Mouse (Mus musculus): ENCODE results near the gene Pnmal2. TPM values are rescaled to one million over a fixed set of nuclear protein-coding genes. Genes with fewer than 3 reads are reported as not detected.

Pnmal2 gene
- polyA plus RNA-seq, 1 experiment from 2014 or later, result 6.6 TPM

DNA sequence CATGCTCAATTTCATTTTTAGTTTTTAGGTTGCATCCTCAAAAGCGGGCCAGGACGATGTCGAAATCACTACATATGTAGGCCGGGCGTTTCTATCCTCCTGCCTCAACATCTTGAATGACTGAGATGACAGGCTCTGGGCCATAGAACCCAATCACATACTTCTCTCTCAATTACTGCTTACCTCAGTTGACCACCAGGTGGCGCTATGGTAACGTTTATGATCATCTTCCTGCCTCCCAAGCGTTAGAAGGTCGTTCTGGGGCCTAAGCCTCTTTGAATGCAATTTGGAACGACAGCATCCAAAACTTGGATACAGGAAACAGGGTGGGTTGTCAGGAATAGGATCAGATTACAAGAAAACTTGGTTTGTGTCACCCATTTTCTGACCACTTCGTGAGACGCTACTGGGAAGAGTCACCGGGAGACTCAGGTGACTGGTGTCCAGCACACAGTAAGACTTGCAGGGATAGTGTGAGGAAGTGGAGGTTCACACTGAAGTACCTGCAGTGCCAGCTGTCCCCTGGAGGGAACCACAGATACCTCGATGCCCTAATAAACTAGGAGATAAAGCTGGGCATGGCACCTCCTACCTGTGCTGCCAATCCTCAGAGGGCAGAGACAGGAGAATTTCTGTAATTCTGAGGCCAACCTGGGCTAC lies 12.4 kb upstream of the Pnmal2 start:
- peak; percentile 55; the same call in 1 of the 2 replicates for ATAC-seq (ENCODE audit: borderline replicate concordance, extremely low read depth, low FRiP score, low TSS enrichment)
- H3K4me3 ChIP-seq, result no peak overlapping the region
- H3K27ac ChIP-seq, result no peak overlapping the region
- no peaks in the 10 kb centered on the region for H3K36me3 ChIP-seq
- H3K27me3 ChIP-seq, result no peaks in the 10 kb centered on the region
- H3K9ac ChIP-seq, result no peak overlapping the region
- H3K4me2 ChIP-seq, result no peak overlapping the region
- peaks cover 8% of the 10 kb centered on the region for H3K4me1 ChIP-seq
- no peaks in the 10 kb centered on the region for H3K9me3 ChIP-seq
- WGBS, result 15% methylated on average over 14 of the region's 14 CpGs

GRCm38 (mm10) chr7:16932704-16933577 lies 11.5 kb upstream of the Pnmal2 start:
- no peak for ATAC-seq (ENCODE audit: borderline replicate concordance, extremely low read depth, low FRiP score, low TSS enrichment)

DNA sequence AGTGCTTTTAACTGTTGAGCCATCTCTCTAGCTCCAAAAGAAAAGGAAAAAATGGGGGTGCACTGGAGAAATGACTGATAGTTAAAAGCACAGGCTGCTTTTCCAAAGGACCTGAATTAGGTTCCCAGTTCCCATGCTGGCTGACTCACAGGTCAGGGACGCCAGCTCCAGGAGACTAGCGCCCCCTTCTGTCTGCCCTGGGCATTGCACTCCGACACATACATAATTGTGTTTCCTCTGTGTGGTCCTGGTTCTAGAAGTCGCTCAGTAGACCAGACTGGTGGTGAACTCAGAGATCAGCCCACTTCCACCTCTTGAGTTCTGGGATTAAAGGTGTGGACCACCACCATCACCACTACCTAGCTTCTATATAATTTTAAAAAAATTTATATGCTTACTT lies 7.2 kb upstream of the Pnmal2 start:
- WGBS, result 51% methylated on average over 4 of the region's 4 CpGs
- no peak for ATAC-seq (ENCODE audit: borderline replicate concordance, extremely low read depth, low FRiP score, low TSS enrichment)
- Histone ChIP-seq H3K27me3 (no peaks in the 10 kb centered on the region), H3K27ac (no peak overlapping the region), H3K4me3 (no peak overlapping the region), H3K9me3 (no peaks in the 10 kb centered on the region), H3K4me2 (no peak overlapping the region), H3K9ac (no peak overlapping the region), H3K36me3 (no peaks in the 10 kb centered on the region), H3K4me1 (peaks cover 16% of the 10 kb centered on the region)

More at GRCm38 (mm10) chr7:16932704-16933577, 11.5 kb upstream of the Pnmal2 start:
- H3K27ac ChIP-seq, result no peak overlapping the region
- H3K4me1 ChIP-seq, result peaks cover 8% of the 10 kb centered on the region
- WGBS, result 31% methylated on average over 14 of the region's 14 CpGs
- H3K9me3 ChIP-seq, result no peaks in the 10 kb centered on the region
- no peak overlapping the region for H3K4me3 ChIP-seq
- H3K36me3 ChIP-seq, result no peaks in the 10 kb centered on the region
- H3K27me3 ChIP-seq, result no peaks in the 10 kb centered on the region
- no peak overlapping the region for H3K9ac ChIP-seq
- H3K4me2 ChIP-seq, result no peak overlapping the region

DNA sequence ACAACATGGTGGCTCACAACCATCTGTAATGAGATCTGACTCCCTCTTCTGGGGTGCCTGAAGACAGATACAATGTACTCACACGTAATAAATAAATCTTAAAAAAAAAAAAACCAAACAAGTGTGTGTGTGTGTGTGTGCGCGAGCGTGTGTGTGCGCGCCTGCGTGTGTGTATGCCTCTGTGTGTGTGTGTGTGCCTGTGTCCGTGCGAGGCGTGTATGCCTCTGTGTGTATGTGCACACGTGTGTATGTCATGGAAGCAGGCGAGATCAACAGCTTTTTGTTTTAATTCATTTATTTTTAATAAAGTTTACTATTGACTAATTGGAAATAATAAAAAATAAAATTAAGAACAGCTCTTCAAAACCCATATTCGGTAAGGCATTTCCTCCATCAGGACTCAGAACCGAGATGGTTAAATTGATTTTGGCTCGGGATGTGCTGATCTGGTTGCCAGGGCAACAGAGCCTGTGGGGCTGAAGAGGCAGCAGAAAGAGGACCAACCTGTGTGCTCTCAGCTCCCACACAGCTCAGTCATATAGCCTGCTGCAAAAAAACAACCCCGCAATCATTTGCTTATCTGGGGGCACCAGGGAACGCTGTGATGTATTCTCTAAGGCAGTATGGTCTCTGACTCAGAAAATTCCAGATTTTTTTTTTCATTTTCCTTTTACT lies 6.2 kb upstream of the Pnmal2 start:
- no peaks in the 10 kb centered on the region for H3K27me3 ChIP-seq
- no peak overlapping the region for H3K27ac ChIP-seq
- 67% methylated on average over 17 of the region's 17 CpGs for WGBS
- no peaks in the 10 kb centered on the region for H3K36me3 ChIP-seq
- H3K9ac ChIP-seq, result no peak overlapping the region
- H3K4me1 ChIP-seq, result peaks cover 10% of the 10 kb centered on the region
- no peaks in the 10 kb centered on the region for H3K9me3 ChIP-seq
- no peak overlapping the region for H3K4me2 ChIP-seq
- ATAC-seq (ENCODE audit: borderline replicate concordance, extremely low read depth, low FRiP score, low TSS enrichment), result no peak
- no peak overlapping the region for H3K4me3 ChIP-seq

- no peak overlapping the region for H3K4me2 ChIP-seq
- no peak for ATAC-seq (ENCODE audit: borderline replicate concordance, extremely low read depth, low FRiP score, low TSS enrichment)
- WGBS, result 20% methylated on average over 7 of the region's 7 CpGs
- peaks cover 8% of the 10 kb centered on the region for H3K27me3 ChIP-seq
- H3K36me3 ChIP-seq, result no peaks in the 10 kb centered on the region
- H3K4me1 ChIP-seq, result peaks cover 23% of the 10 kb centered on the region
- no peaks in the 10 kb centered on the region for H3K9me3 ChIP-seq
- peak overlapping the region; percentile 46; the same call in 1 of the 2 replicates for H3K27ac ChIP-seq
- H3K4me3 ChIP-seq, result no peak overlapping the region
- H3K9ac ChIP-seq, result no peak overlapping the region
Measured at GRCm38 (mm10) chr7:16940292-16940691, 4.2 kb upstream of the Pnmal2 start.

GRCm38 (mm10) chr7:16942861-16943260 lies 1.6 kb upstream of the Pnmal2 start:
- Histone ChIP-seq H3K27ac (no peak overlapping the region), H3K4me1 (peaks cover 48% of the 10 kb centered on the region), H3K9me3 (no peaks in the 10 kb centered on the region), H3K36me3 (no peaks in the 10 kb centered on the region), H3K4me2 (no peak overlapping the region), H3K9ac (no peak overlapping the region), H3K4me3 (no peak overlapping the region), H3K27me3 (peaks cover 30% of the 10 kb centered on the region)
- 45% methylated on average over 4 of the region's 4 CpGs for whole genome bisulfite sequencing
- no peak for ATAC-seq (ENCODE audit: borderline replicate concordance, extremely low read depth, low FRiP score, low TSS enrichment)

- Histone ChIP-seq H3K36me3 (no peaks in the 10 kb centered on the region), H3K27ac (no peak overlapping the region), H3K4me3 (peak overlapping the region; percentile 51), H3K27me3 (peaks cover 50% of the 10 kb centered on the region), H3K4me2 (peak overlapping the region; percentile 84), H3K9me3 (no peaks in the 10 kb centered on the region), H3K4me1 (peaks cover 62% of the 10 kb centered on the region), H3K9ac (peak overlapping the region; percentile 55)
- WGBS, result 2% methylated on average over 22 of the region's 22 CpGs
- ATAC-seq (ENCODE audit: borderline replicate concordance, extremely low read depth, low FRiP score, low TSS enrichment), result peak; percentile 12
Measured at GRCm38 (mm10) chr7:16944808-16945315, 380 bp downstream of the Pnmal2 start.

DNA sequence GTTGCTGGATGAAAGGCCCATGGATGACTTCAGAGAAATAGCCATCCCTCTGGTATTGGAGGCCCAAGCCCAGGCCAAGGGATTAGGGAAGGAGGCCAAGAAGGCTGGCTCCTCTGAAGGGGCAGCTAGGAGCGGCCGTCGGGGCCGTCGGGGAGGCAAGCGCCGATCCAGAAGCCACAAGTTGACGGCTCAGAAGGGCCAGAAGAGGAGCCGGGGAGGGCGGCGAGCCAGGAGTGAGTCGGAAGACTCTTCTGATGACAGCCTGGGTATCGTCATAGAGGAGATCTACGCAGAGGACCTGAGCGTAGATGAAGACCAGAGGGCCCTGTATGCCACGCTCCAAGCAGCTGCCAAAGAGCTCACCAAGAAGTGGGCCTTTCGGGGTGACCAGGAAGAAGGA lies 937 bp downstream of the Pnmal2 start:
- no peaks in the 10 kb centered on the region for H3K9me3 ChIP-seq
- no peak overlapping the region for H3K27ac ChIP-seq
- no peak overlapping the region for H3K9ac ChIP-seq
- peak overlapping the region; percentile 51 for H3K4me3 ChIP-seq
- H3K4me2 ChIP-seq, result peak overlapping the region; percentile 84
- H3K4me1 ChIP-seq, result peaks cover 62% of the 10 kb centered on the region
- 18% methylated on average over 17 of the region's 17 CpGs for WGBS
- no peak for ATAC-seq (ENCODE audit: borderline replicate concordance, extremely low read depth, low FRiP score, low TSS enrichment)
- no peaks in the 10 kb centered on the region for H3K36me3 ChIP-seq
- H3K27me3 ChIP-seq, result peaks cover 52% of the 10 kb centered on the region

GRCm38 (mm10) chr7:16946441-16947348 lies 2.2 kb downstream of the Pnmal2 start:
- ATAC-seq (ENCODE audit: borderline replicate concordance, extremely low read depth, low FRiP score, low TSS enrichment), result no peak
- H3K36me3 ChIP-seq, result no peaks in the 10 kb centered on the region
- H3K27ac ChIP-seq, result 0 out of 2 replicates have a peak overlapping the region, but pooled peaks have one; percentile 8
- H3K4me2 ChIP-seq, result peak overlapping the region; percentile 65
- H3K9me3 ChIP-seq, result no peaks in the 10 kb centered on the region
- H3K9ac ChIP-seq, result peak overlapping the region; percentile 17; the same call in 1 of the 2 replicates
- H3K27me3 ChIP-seq, result peaks cover 52% of the 10 kb centered on the region
- H3K4me3 ChIP-seq, result peak overlapping the region; percentile 31
- peaks cover 66% of the 10 kb centered on the region for H3K4me1 ChIP-seq
- 5% methylated on average over 53 of the region's 53 CpGs for WGBS

DNA sequence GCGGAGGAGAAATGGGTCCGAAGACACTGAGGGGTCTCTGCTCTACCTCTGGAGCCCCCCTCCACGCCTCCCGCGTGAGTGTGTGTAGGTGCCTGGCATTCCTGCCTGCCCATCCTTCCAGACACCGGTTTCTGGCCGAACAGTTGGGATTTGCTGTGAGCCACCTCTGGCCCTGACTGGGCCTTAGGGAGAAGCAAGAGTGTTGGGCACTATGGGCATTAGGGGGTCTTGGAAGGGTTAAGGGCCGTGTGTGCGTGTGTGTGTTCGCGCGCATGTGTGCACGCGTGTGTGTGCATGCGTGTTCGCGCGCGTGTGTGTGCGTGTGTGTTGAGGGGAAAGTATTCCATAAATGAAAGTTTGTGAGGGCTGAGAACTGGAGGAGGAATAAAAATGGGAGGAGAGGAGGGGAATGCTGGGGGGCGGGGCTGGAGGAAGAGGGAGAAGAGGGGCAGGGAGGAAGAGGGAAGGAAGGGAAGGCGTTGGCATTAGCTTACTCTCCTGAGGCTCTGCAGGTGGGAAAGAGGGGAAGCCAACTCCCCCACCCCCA lies 2.9 kb downstream of the Pnmal2 start:
- Histone ChIP-seq H3K4me3 (peak overlapping the region; percentile 31), H3K9ac (no peak overlapping the region), H3K27ac (0 out of 2 replicates have a peak overlapping the region, but pooled peaks have one; percentile 44), H3K9me3 (no peaks in the 10 kb centered on the region), H3K36me3 (no peaks in the 10 kb centered on the region), H3K27me3 (peaks cover 52% of the 10 kb centered on the region), H3K4me1 (peaks cover 66% of the 10 kb centered on the region), H3K4me2 (peak overlapping the region; percentile 65)
- no peak for ATAC-seq (ENCODE audit: borderline replicate concordance, extremely low read depth, low FRiP score, low TSS enrichment)
- WGBS, result 11% methylated on average over 21 of the region's 22 CpGs
